Mouse (Mus musculus): Measurements from ENCODE around the gene Ogdh. TPM values are rescaled to one million over a fixed set of nuclear protein-coding genes. Genes with fewer than 3 reads are reported as not detected.
A peak's percentile ranks its signal among the peaks of the same experiment; 100 is the strongest.

Ogdh gene
- polyA plus RNA-seq, 1 experiment from 2014 or later, result 102 TPM

GRCm38 (mm10) chr11:6372784-6373183 is 81.4 kb downstream of the Ogdh start:
- Histone ChIP-seq H3K4me2 (no peak overlapping the region), H3K27me3 (no peaks in the 10 kb centered on the region), H3K27ac (replicated peaks) (no peak overlapping the region), H3K4me1 (replicated peaks) (no peaks in the 10 kb centered on the region), H3K9ac (no peak overlapping the region), H3K36me3 (no peaks in the 10 kb centered on the region), H3K9me3 (no peaks in the 10 kb centered on the region), H3K4me3 (no peak overlapping the region)
- 91% methylated on average over 9 of the region's 9 CpGs for WGBS
- ATAC-seq (ENCODE audit: low read depth), result no peak

GRCm38 (mm10) chr11:6380916-6381315 is 89.5 kb downstream of the Ogdh start:
- Histone ChIP-seq H3K9me3 (no peaks in the 10 kb centered on the region), H3K36me3 (no peaks in the 10 kb centered on the region), H3K4me3 (no peak overlapping the region), H3K4me1 (replicated peaks) (no peaks in the 10 kb centered on the region), H3K27ac (replicated peaks) (no peak overlapping the region), H3K4me2 (no peak overlapping the region), H3K9ac (no peak overlapping the region), H3K27me3 (no peaks in the 10 kb centered on the region)
- 81% methylated on average over 6 of the region's 6 CpGs for WGBS
- no peak for ATAC-seq (ENCODE audit: low read depth)

- no peaks in the 10 kb centered on the region for H3K27me3 ChIP-seq
- H3K4me3 ChIP-seq, result peak overlapping the region; percentile 98; the same call in 1 of the 2 replicates
- 90% methylated on average over 6 of the region's 6 CpGs for WGBS
- H3K36me3 ChIP-seq, result peaks cover 25% of the 10 kb centered on the region
- no peak for ATAC-seq (ENCODE audit: low read depth)
- H3K9ac ChIP-seq, result no peak overlapping the region
- peak overlapping the region; percentile 94 for H3K27ac ChIP-seq (replicated peaks)
- H3K4me2 ChIP-seq, result peak overlapping the region; percentile 45
- H3K4me1 ChIP-seq (replicated peaks), result peaks cover 33% of the 10 kb centered on the region
- H3K9me3 ChIP-seq, result no peaks in the 10 kb centered on the region
Observed at GRCm38 (mm10) chr11:6388126-6388725, 96.8 kb downstream of the Ogdh start.

- Histone ChIP-seq H3K9ac (peak within 1 kb of the TSS; percentile 98), H3K4me1 (replicated peaks) (peaks cover 35% of the 10 kb centered on the region), H3K27me3 (no peaks in the 10 kb centered on the region), H3K27ac (replicated peaks) (peak within 1 kb of the TSS; percentile 94), H3K36me3 (peaks cover 27% of the 10 kb centered on the region), H3K4me2 (peak within 1 kb of the TSS; percentile 81), H3K4me3 (peak within 1 kb of the TSS; percentile 98), H3K9me3 (no peaks in the 10 kb centered on the region)
- ATAC-seq (ENCODE audit: low read depth), result peak; percentile 99
- WGBS, result 11% methylated on average over 34 of the region's 60 CpGs
Observed at GRCm38 (mm10) chr11:6388726-6389413, 97.4 kb downstream of the Ogdh start, which contains the start of gene Zmiz2. Zmiz2 (plus strand) TSS chr11:6389074.

GRCm38 (mm10) chr11:6389483-6389921 is 98.1 kb downstream of the Ogdh start:
- Histone ChIP-seq H3K27ac (replicated peaks) (peak overlapping the region; percentile 94), H3K4me1 (replicated peaks) (peaks cover 40% of the 10 kb centered on the region), H3K4me3 (peak overlapping the region; percentile 98), H3K9me3 (no peaks in the 10 kb centered on the region), H3K9ac (peak overlapping the region; percentile 98), H3K27me3 (no peaks in the 10 kb centered on the region), H3K4me2 (peak overlapping the region; percentile 81), H3K36me3 (peaks cover 34% of the 10 kb centered on the region)
- WGBS, result under 1% methylated on average over 35 of the region's 43 CpGs
- ATAC-seq (ENCODE audit: low read depth), result peak; percentile 60

GRCm38 (mm10) chr11:6390376-6391053 is 99.1 kb downstream of the Ogdh start:
- H3K4me2 ChIP-seq, result peak overlapping the region; percentile 81
- 83% methylated on average over 8 of the region's 8 CpGs for WGBS

GRCm38 (mm10) chr11:6391516-6392276 is 100.3 kb downstream of the Ogdh start:
- Histone ChIP-seq H3K27me3 (no peaks in the 10 kb centered on the region), H3K9me3 (no peaks in the 10 kb centered on the region), H3K9ac (peak overlapping the region; percentile 53; the same call in 1 of the 2 replicates), H3K4me3 (peak overlapping the region; percentile 6; the same call in 1 of the 2 replicates), H3K36me3 (peaks cover 55% of the 10 kb centered on the region), H3K4me1 (replicated peaks) (peaks cover 52% of the 10 kb centered on the region), H3K4me2 (peak overlapping the region; percentile 81; the same call in 1 of the 2 replicates), H3K27ac (replicated peaks) (no peak overlapping the region)
- WGBS, result 94% methylated on average over 8 of the region's 8 CpGs
- ATAC-seq (ENCODE audit: low read depth), result no peak

More at GRCm38 (mm10) chr11:6390376-6391053, 99.1 kb downstream of the Ogdh start:
- H3K9ac ChIP-seq, result peak overlapping the region; percentile 98
- no peak for ATAC-seq (ENCODE audit: low read depth)
- H3K9me3 ChIP-seq, result no peaks in the 10 kb centered on the region
- H3K27me3 ChIP-seq, result no peaks in the 10 kb centered on the region
- H3K36me3 ChIP-seq, result peaks cover 44% of the 10 kb centered on the region
- peaks cover 51% of the 10 kb centered on the region for H3K4me1 ChIP-seq (replicated peaks)
- H3K4me3 ChIP-seq, result peak overlapping the region; percentile 98
- no peak overlapping the region for H3K27ac ChIP-seq (replicated peaks)

- Histone ChIP-seq H3K4me2 (no peak overlapping the region), H3K9me3 (no peaks in the 10 kb centered on the region), H3K36me3 (peaks cover 67% of the 10 kb centered on the region), H3K4me1 (replicated peaks) (peaks cover 52% of the 10 kb centered on the region), H3K27ac (replicated peaks) (no peak overlapping the region), H3K27me3 (no peaks in the 10 kb centered on the region), H3K9ac (no peak overlapping the region), H3K4me3 (no peak overlapping the region)
- no peak for ATAC-seq (ENCODE audit: low read depth)
- 84% methylated on average over 6 of the region's 6 CpGs for WGBS
Observed at GRCm38 (mm10) chr11:6392857-6393256, 101.4 kb downstream of the Ogdh start.

GRCm38 (mm10) chr11:6393866-6394265 is 102.4 kb downstream of the Ogdh start:
- H3K27me3 ChIP-seq, result no peaks in the 10 kb centered on the region
- H3K4me1 ChIP-seq (replicated peaks), result peaks cover 52% of the 10 kb centered on the region
- H3K9ac ChIP-seq, result no peak overlapping the region
- no peak overlapping the region for H3K4me3 ChIP-seq
- no peak for ATAC-seq (ENCODE audit: low read depth)
- no peak overlapping the region for H3K27ac ChIP-seq (replicated peaks)
- H3K4me2 ChIP-seq, result no peak overlapping the region
- H3K36me3 ChIP-seq, result peaks cover 77% of the 10 kb centered on the region
- H3K9me3 ChIP-seq, result no peaks in the 10 kb centered on the region
- WGBS, result 78% methylated on average over 1 of the region's 1 CpGs

GRCm38 (mm10) chr11:6395565-6395964 is 104.1 kb downstream of the Ogdh start:
- H3K27me3 ChIP-seq, result no peaks in the 10 kb centered on the region
- no peaks in the 10 kb centered on the region for H3K9me3 ChIP-seq
- 72% methylated on average over 5 of the region's 5 CpGs for WGBS
- no peak overlapping the region for H3K27ac ChIP-seq (replicated peaks)
- peaks cover 94% of the 10 kb centered on the region for H3K36me3 ChIP-seq
- H3K4me3 ChIP-seq, result no peak overlapping the region
- peaks cover 43% of the 10 kb centered on the region for H3K4me1 ChIP-seq (replicated peaks)
- no peak overlapping the region for H3K9ac ChIP-seq
- H3K4me2 ChIP-seq, result no peak overlapping the region
- ATAC-seq (ENCODE audit: low read depth), result no peak

- H3K4me2 ChIP-seq, result no peak overlapping the region
- no peak overlapping the region for H3K9ac ChIP-seq
- peaks cover 95% of the 10 kb centered on the region for H3K36me3 ChIP-seq
- 96% methylated on average over 10 of the region's 10 CpGs for WGBS
- no peaks in the 10 kb centered on the region for H3K27me3 ChIP-seq
- ATAC-seq (ENCODE audit: low read depth), result no peak
- H3K27ac ChIP-seq (replicated peaks), result no peak overlapping the region
- H3K4me3 ChIP-seq, result no peak overlapping the region
- peaks cover 19% of the 10 kb centered on the region for H3K4me1 ChIP-seq (replicated peaks)
- H3K9me3 ChIP-seq, result no peaks in the 10 kb centered on the region
Observed at GRCm38 (mm10) chr11:6398141-6398540, 106.7 kb downstream of the Ogdh start.

Measured in neural tube, embryonic 13.5 days (tissue).